Mouse (Mus musculus): ENCODE measurements around the gene Psg17.

DNA sequence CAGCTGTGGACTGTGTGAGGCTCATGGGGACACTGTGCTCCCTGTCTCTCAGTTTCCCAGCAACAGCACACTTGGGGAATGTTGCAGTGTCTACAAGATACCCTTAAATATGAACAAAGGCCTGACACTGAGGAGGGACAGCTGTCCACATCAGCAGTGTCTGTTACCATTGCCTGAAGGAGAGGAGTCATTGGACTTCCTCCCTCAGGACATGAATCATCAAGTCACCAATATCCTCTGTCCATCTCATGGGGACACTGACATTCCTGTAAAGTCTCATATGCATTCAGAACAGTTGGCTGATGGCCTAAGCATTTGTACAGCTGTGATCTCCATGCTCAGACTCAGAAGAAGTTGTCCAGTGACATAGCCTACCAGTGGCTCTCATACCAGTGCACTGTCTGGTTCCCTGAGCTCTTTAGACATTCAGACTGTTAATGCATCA, 42.0 kb downstream of the Psg17 start:
- TF ChIP-seq POLR2AphosphoS2 (IDR thresholded peaks at IDR 0.05; ENCODE audit: low read depth, low read length) (no peak), TCF12 (IDR thresholded peaks at IDR 0.05; ENCODE audit: low read depth, low read length) (no peak), ZNF384 (IDR thresholded peaks at IDR 0.05; ENCODE audit: low read depth, low read length) (no peak), CTCF (conservative IDR thresholded peaks at IDR 0.05 in 1 of 2, IDR thresholded peaks at IDR 0.05 in 1 of 2; ENCODE audit: low read depth in 2 of 2, low read length in 2 of 2) (no peak), SIN3A (IDR thresholded peaks at IDR 0.05; ENCODE audit: low read length) (no peak), EP300 (IDR thresholded peaks at IDR 0.05; ENCODE audit: low read length) (no peak), POLR2A (IDR thresholded peaks at IDR 0.05; ENCODE audit: low read depth, low read length) (no peak), TBP (conservative IDR thresholded peaks at IDR 0.05; ENCODE audit: low read depth, low read length) (no peak), JUND (conservative IDR thresholded peaks at IDR 0.05; ENCODE audit: low read depth, low read length) (no peak), ZMIZ1 (IDR thresholded peaks at IDR 0.05; ENCODE audit: low read depth, low read length) (no peak), MAFK (IDR thresholded peaks at IDR 0.05; ENCODE audit: insufficient replicate concordance, low read length) (no peak), MAX (IDR thresholded peaks at IDR 0.05; ENCODE audit: low read length) (no peak)

All from CH12.LX (cell line).